Mouse (Mus musculus): ENCODE measurements around the gene Katnb1. TPM values are rescaled to one million over a fixed set of nuclear protein-coding genes. Genes with fewer than 3 reads are reported as not detected.
A peak's percentile ranks its signal among the peaks of the same experiment; 100 is the strongest.

Katnb1 gene
- polyA plus RNA-seq, 1 experiment from 2014 or later: 32.4 TPM

DNA sequence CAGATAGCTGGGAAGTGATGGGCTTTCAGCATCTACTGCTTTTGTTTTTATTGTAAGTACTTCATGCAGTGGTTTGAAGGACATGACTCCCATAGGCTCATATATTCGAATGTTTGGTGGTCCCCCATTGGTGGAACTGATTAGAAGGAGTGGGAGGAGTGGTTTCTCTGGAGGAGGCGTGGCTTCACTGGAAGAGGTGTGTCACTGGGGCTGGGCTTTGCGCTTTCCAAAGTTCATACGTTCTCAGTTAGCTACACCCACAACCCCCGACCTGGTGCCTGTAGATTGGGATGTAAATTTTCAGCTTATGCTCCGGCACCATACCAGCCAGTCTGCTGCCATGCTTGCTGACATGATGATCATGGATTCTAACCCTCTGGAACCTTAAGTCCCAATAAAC lies 26.5 kb upstream of the Katnb1 start:
- WGBS: 57% methylated on average over 6 of the region's 6 CpGs
- no peak overlapping the region for H3K27ac ChIP-seq (ENCODE audit: low read depth, low read length)
- no peak for ATAC-seq (ENCODE audit: low FRiP score, low TSS enrichment)

DNA sequence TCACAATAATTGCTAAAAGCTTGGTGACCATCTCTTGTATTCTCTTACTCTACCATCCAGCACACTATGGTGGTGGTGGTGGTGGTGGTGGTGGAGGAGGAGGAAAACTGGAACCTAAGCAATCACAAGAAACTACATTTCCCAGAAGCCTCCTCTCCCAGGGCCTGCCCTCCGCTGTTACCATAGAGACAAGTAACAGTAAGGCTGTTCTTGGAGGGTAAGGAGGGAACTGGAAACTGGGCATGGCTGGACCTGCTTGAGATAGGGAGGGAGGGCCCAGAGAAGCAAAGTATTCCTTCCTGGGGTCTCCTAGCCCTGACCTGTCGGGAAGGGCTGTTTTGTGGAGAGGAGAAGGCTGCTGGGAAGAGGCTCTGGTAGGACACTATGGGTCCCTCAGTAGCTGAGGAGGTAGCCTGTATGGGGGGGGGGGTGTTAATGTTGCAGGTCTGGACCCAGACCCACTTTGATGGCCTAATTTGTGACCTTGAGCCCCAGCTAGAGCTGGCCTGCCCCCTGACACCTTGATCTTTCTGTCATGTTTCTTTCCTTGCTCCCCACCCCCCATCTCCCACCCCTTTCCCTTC lies 26.0 kb upstream of the Katnb1 start, which contains the start of gene Drc7:
TSS of gene Drc7 (plus strand) at position 177 of the 584 bp plus-strand sequence.
- Histone ChIP-seq H3K36me3 (ENCODE audit: control insufficient read depth, insufficient read depth, low read length) (no peaks in the 10 kb centered on the region), H3K4me1 (ENCODE audit: control insufficient read depth, insufficient read depth, low read length) (no peaks in the 10 kb centered on the region), H3K4me3 (ENCODE audit: low read length) (no peak within 1 kb of the TSS), H3K27ac (ENCODE audit: low read depth, low read length) (no peak within 1 kb of the TSS), H3K9ac (ENCODE audit: low read depth, low read length) (no peak within 1 kb of the TSS), H3K9me3 (ENCODE audit: control insufficient read depth, low read length) (no peaks in the 10 kb centered on the region), H3K27me3 (ENCODE audit: control insufficient read depth, insufficient read depth, low read length) (no peaks in the 10 kb centered on the region), H3K4me2 (replicated peaks; ENCODE audit: low read depth, low read length) (no peak within 1 kb of the TSS)
- WGBS: 26% methylated on average over 2 of the region's 2 CpGs
- ATAC-seq (ENCODE audit: low FRiP score, low TSS enrichment): peak; percentile 52; the same call in 1 of the 2 replicates

More for the DNA sequence above, 26.5 kb upstream of the Katnb1 start:
- Histone ChIP-seq H3K9me3 (ENCODE audit: control insufficient read depth, low read length) (no peaks in the 10 kb centered on the region), H3K36me3 (ENCODE audit: control insufficient read depth, insufficient read depth, low read length) (no peaks in the 10 kb centered on the region), H3K27me3 (ENCODE audit: control insufficient read depth, insufficient read depth, low read length) (no peaks in the 10 kb centered on the region), H3K4me1 (ENCODE audit: control insufficient read depth, insufficient read depth, low read length) (no peaks in the 10 kb centered on the region), H3K4me3 (ENCODE audit: low read length) (no peak overlapping the region), H3K4me2 (replicated peaks; ENCODE audit: low read depth, low read length) (no peak overlapping the region), H3K9ac (ENCODE audit: low read depth, low read length) (no peak overlapping the region)

DNA sequence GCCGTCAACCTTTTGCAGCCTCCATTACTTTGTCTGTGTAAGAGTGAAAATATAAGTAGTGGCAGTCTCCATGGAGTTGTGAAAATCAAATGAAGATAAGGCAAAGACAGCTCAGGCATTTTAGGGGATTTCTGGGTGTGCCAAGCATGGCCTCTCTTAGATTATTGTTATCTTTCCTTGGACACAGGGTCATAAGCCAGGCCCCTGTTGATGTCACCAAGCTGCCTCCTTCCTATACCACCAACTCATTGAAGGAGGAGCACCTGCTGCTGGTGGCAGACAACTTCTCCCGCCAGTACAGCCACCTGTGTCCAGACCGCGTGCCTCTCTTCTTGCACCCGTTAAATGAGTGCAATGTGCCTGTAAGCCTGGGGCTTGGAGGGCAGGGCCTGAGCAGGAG lies 24.6 kb upstream of the Katnb1 start:
- Histone ChIP-seq H3K27ac (ENCODE audit: low read depth, low read length) (no peak overlapping the region), H3K4me3 (ENCODE audit: low read length) (no peak overlapping the region), H3K4me1 (ENCODE audit: control insufficient read depth, insufficient read depth, low read length) (no peaks in the 10 kb centered on the region), H3K4me2 (replicated peaks; ENCODE audit: low read depth, low read length) (no peak overlapping the region), H3K9me3 (ENCODE audit: control insufficient read depth, low read length) (no peaks in the 10 kb centered on the region), H3K27me3 (ENCODE audit: control insufficient read depth, insufficient read depth, low read length) (no peaks in the 10 kb centered on the region), H3K9ac (ENCODE audit: low read depth, low read length) (no peak overlapping the region), H3K36me3 (ENCODE audit: control insufficient read depth, insufficient read depth, low read length) (no peaks in the 10 kb centered on the region)
- 77% methylated on average over 5 of the region's 5 CpGs for WGBS
- ATAC-seq (ENCODE audit: low FRiP score, low TSS enrichment): no peak

DNA sequence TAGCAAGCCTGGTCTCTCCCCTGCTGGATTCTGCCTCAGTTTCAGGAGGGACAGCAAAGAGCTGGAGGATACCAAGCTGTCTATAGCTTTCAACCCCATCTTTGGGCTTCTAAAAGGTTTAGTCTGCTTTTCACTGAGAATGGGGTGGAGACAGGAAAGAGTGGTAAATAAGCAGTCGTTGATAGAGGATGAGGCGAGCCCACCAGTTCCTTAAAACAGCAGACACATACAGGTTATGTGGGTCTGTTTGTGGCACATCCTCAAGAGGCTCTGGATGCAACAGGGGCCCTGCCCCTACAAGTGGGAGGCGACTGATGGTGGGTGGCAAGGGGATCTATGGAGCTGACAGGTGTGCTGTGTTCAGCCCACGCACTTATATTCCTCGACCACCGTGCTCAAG lies 22.3 kb upstream of the Katnb1 start:
- Histone ChIP-seq H3K4me1 (ENCODE audit: control insufficient read depth, insufficient read depth, low read length) (no peaks in the 10 kb centered on the region), H3K9me3 (ENCODE audit: control insufficient read depth, low read length) (no peaks in the 10 kb centered on the region), H3K36me3 (ENCODE audit: control insufficient read depth, insufficient read depth, low read length) (no peaks in the 10 kb centered on the region), H3K4me2 (replicated peaks; ENCODE audit: low read depth, low read length) (no peak overlapping the region), H3K27ac (ENCODE audit: low read depth, low read length) (no peak overlapping the region), H3K4me3 (ENCODE audit: low read length) (no peak overlapping the region), H3K27me3 (ENCODE audit: control insufficient read depth, insufficient read depth, low read length) (no peaks in the 10 kb centered on the region), H3K9ac (ENCODE audit: low read depth, low read length) (no peak overlapping the region)
- WGBS: 72% methylated on average over 6 of the region's 6 CpGs
- ATAC-seq (ENCODE audit: low FRiP score, low TSS enrichment): no peak

DNA sequence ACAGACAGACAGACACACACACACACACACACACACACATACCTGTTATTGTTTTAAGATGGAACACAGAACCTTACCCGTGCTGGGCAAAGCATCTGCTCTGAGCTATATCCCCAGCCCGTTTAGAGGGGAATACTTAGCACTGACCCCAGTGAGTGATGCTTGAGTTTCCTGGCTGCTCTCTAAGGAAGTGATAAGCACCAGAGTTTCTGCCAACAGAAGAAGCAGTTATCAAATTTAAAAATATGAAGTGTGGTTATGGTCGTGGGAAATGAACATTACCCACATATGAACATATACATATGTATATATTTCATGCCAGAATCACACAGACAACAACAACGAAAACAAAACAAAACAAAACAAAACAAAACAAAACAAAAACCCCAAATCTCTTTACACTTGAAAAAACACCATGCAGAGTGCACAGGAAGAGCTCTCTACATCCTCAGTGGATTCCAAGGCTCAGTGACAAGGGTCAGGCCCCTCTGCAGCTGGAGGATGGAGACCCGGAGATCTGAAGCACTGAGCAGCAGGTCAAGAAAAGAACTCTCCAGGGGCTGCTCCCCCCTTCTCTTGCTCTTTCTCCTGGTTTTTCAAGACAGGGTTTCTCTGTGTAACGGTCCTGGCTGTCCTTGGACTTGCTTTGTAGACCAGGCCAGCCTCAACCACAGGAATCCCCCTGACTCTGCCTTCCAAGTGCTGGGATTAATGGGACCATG lies 21.0 kb upstream of the Katnb1 start:
- Histone ChIP-seq H3K9me3 (ENCODE audit: control insufficient read depth, low read length) (no peaks in the 10 kb centered on the region), H3K36me3 (ENCODE audit: control insufficient read depth, insufficient read depth, low read length) (no peaks in the 10 kb centered on the region), H3K9ac (ENCODE audit: low read depth, low read length) (no peak overlapping the region), H3K27me3 (ENCODE audit: control insufficient read depth, insufficient read depth, low read length) (no peaks in the 10 kb centered on the region), H3K4me1 (ENCODE audit: control insufficient read depth, insufficient read depth, low read length) (no peaks in the 10 kb centered on the region), H3K4me2 (replicated peaks; ENCODE audit: low read depth, low read length) (no peak overlapping the region), H3K27ac (ENCODE audit: low read depth, low read length) (no peak overlapping the region), H3K4me3 (ENCODE audit: low read length) (no peak overlapping the region)
- ATAC-seq (ENCODE audit: low FRiP score, low TSS enrichment): no peak
- 62% methylated on average over 6 of the region's 6 CpGs for WGBS

DNA sequence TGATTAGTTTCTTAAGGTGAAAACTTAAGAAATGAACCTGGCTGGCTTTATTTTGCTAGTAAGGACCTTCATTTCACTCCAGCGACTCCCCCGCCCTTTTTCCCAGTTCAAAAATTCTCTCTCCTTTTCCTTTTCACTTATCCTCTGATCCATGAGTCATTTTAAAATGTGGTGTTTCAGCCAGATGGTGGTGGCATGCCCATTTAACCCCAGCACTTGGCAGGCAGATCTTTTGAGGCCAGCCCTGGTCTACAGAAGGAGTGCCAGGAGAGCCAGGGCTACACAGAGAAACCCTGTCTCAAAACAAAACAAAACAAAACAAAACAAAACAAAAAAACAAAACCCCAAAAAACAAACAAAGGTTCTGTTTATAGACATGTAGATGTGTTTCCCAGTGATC lies 16.5 kb upstream of the Katnb1 start:
- 88% methylated on average over 2 of the region's 2 CpGs for WGBS
- H3K4me2 ChIP-seq (replicated peaks; ENCODE audit: low read depth, low read length): no peak overlapping the region
- no peak overlapping the region for H3K4me3 ChIP-seq (ENCODE audit: low read length)
- no peaks in the 10 kb centered on the region for H3K27me3 ChIP-seq (ENCODE audit: control insufficient read depth, insufficient read depth, low read length)
- no peak for ATAC-seq (ENCODE audit: low FRiP score, low TSS enrichment)
- no peaks in the 10 kb centered on the region for H3K4me1 ChIP-seq (ENCODE audit: control insufficient read depth, insufficient read depth, low read length)
- H3K9me3 ChIP-seq (ENCODE audit: control insufficient read depth, low read length): no peaks in the 10 kb centered on the region
- H3K36me3 ChIP-seq (ENCODE audit: control insufficient read depth, insufficient read depth, low read length): no peaks in the 10 kb centered on the region
- no peak overlapping the region for H3K27ac ChIP-seq (ENCODE audit: low read depth, low read length)
- no peak overlapping the region for H3K9ac ChIP-seq (ENCODE audit: low read depth, low read length)

DNA sequence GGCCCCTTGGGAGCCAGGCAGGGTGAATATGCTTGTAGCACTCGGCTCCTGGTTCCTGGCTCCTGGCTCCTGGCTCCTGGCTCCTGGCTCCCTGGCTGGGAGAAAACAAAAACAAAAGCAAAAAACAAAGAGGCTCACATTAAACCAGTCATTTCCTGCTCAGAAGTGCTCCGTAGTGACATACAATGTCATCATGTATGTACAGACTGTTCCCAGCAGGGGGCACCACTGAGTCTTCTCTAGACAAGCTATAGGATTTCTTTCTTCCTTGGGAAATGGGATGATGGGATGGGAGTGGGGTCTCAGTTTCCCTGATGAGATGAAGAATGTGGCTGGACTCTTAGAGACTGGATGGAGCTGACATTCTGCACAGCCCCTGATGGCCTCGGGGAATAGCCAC lies 13.4 kb upstream of the Katnb1 start:
- ATAC-seq (ENCODE audit: low FRiP score, low TSS enrichment): 0 out of 2 replicates have a peak, but pooled peaks have one; percentile 28

DNA sequence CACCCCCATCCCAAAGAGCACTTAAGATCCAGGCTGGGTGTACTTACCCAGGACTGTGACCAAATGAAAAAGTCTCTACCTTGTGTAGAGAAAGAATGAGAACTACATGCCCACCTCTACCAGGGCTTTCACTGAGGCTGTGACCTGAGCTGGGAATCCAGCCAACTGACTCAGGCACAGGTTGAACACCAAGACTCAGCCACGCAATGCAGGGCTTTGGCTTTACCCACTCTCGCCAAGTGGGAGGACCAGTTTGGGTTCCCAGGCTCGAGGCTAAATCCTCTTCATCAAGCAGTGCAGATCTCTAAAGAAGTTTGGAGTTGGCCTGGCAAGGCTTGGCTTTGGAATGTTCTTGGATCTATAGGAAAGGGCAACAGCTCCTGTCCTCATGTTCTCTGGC lies 5.5 kb upstream of the Katnb1 start:
- 73% methylated on average over 3 of the region's 3 CpGs for WGBS
- H3K9ac ChIP-seq (ENCODE audit: low read depth, low read length): no peak overlapping the region
- no peaks in the 10 kb centered on the region for H3K27me3 ChIP-seq (ENCODE audit: control insufficient read depth, insufficient read depth, low read length)
- H3K36me3 ChIP-seq (ENCODE audit: control insufficient read depth, insufficient read depth, low read length): no peaks in the 10 kb centered on the region
- no peak for ATAC-seq (ENCODE audit: low FRiP score, low TSS enrichment)
- H3K4me1 ChIP-seq (ENCODE audit: control insufficient read depth, insufficient read depth, low read length): 0 out of 2 replicates have a peak, but pooled peaks cover 2% of the 10 kb centered on the region
- H3K27ac ChIP-seq (ENCODE audit: low read depth, low read length): no peak overlapping the region
- no peaks in the 10 kb centered on the region for H3K9me3 ChIP-seq (ENCODE audit: control insufficient read depth, low read length)
- H3K4me2 ChIP-seq (replicated peaks; ENCODE audit: low read depth, low read length): no peak overlapping the region
- no peak overlapping the region for H3K4me3 ChIP-seq (ENCODE audit: low read length)

More for the DNA sequence above, 13.4 kb upstream of the Katnb1 start:
- Histone ChIP-seq H3K27ac (ENCODE audit: low read depth, low read length) (no peak overlapping the region), H3K4me2 (replicated peaks; ENCODE audit: low read depth, low read length) (no peak overlapping the region), H3K36me3 (ENCODE audit: control insufficient read depth, insufficient read depth, low read length) (no peaks in the 10 kb centered on the region), H3K9ac (ENCODE audit: low read depth, low read length) (no peak overlapping the region), H3K9me3 (ENCODE audit: control insufficient read depth, low read length) (no peaks in the 10 kb centered on the region), H3K4me3 (ENCODE audit: low read length) (no peak overlapping the region), H3K4me1 (ENCODE audit: control insufficient read depth, insufficient read depth, low read length) (no peaks in the 10 kb centered on the region), H3K27me3 (ENCODE audit: control insufficient read depth, insufficient read depth, low read length) (no peaks in the 10 kb centered on the region)
- 43% methylated on average over 3 of the region's 3 CpGs for WGBS

DNA sequence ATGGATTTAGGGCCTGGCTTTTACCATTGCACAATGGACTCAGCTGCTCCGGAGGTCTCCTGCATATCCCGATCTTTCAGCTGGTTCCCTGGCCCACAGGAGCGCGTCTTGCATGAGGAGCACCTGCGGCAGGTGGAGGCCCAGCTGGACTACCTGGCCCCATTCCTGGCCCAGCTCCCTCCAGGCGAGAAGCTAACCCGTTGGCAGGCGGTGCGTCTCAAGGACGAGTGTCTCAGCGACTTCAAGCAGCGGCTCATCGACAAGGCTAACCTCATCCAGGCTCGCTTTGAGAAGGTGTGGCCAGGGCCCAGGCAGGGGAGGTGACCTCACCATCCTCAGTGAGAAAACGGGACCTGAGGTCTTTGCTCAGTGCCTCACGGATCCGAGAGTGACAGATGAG lies 4.8 kb upstream of the Katnb1 start:
- ATAC-seq (ENCODE audit: low FRiP score, low TSS enrichment): no peak
- no peak overlapping the region for H3K9ac ChIP-seq (ENCODE audit: low read depth, low read length)
- 0 out of 2 replicates have a peak, but pooled peaks cover 2% of the 10 kb centered on the region for H3K4me1 ChIP-seq (ENCODE audit: control insufficient read depth, insufficient read depth, low read length)
- no peaks in the 10 kb centered on the region for H3K36me3 ChIP-seq (ENCODE audit: control insufficient read depth, insufficient read depth, low read length)
- no peak overlapping the region for H3K4me2 ChIP-seq (replicated peaks; ENCODE audit: low read depth, low read length)
- no peak overlapping the region for H3K27ac ChIP-seq (ENCODE audit: low read depth, low read length)
- no peaks in the 10 kb centered on the region for H3K9me3 ChIP-seq (ENCODE audit: control insufficient read depth, low read length)
- no peak overlapping the region for H3K4me3 ChIP-seq (ENCODE audit: low read length)
- 82% methylated on average over 17 of the region's 17 CpGs for WGBS
- no peaks in the 10 kb centered on the region for H3K27me3 ChIP-seq (ENCODE audit: control insufficient read depth, insufficient read depth, low read length)
